Mouse (Mus musculus): ENCODE data around the gene Inca1. TPM values are rescaled to one million over a fixed set of nuclear protein-coding genes. Genes with fewer than 3 reads are reported as not detected.

Inca1 gene
- polyA plus RNA-seq, 1 experiment from 2014 or later: 1.5 TPM

- no peaks in the 10 kb centered on the region for H3K27me3 ChIP-seq (ENCODE audit: control insufficient read depth, insufficient read depth, low read depth, low read length)
- H3K36me3 ChIP-seq (ENCODE audit: control insufficient read depth, insufficient read depth, low read length): peaks cover 34% of the 10 kb centered on the region
- ATAC-seq (ENCODE audit: low read depth): no peak
- H3K27ac ChIP-seq (ENCODE audit: low read length): peak overlapping the region; percentile 93
- peak overlapping the region; percentile 96 for H3K9ac ChIP-seq (ENCODE audit: low read length)
- WGBS: 19% methylated on average over 3 of the region's 3 CpGs
- H3K4me2 ChIP-seq (ENCODE audit: low read depth, low read length): peak overlapping the region; percentile 76
- peak overlapping the region; percentile 91 for H3K4me3 ChIP-seq (ENCODE audit: low read length)
- peaks cover 32% of the 10 kb centered on the region for H3K4me1 ChIP-seq (replicated peaks; ENCODE audit: control insufficient read depth, insufficient read depth, low read length)
- no peaks in the 10 kb centered on the region for H3K9me3 ChIP-seq (ENCODE audit: control insufficient read depth, low read length)
Observed at GRCm38 (mm10) chr11:70646259-70646555, 53.7 kb downstream of the Inca1 start.

GRCm38 (mm10) chr11:70645461-70646258 is 54.3 kb downstream of the Inca1 start:
- Histone ChIP-seq H3K4me3 (ENCODE audit: low read length) (peak overlapping the region; percentile 91), H3K27ac (ENCODE audit: low read length) (0 out of 2 replicates have a peak overlapping the region, but pooled peaks have one; percentile 93), H3K4me2 (ENCODE audit: low read depth, low read length) (peak overlapping the region; percentile 76), H3K9ac (ENCODE audit: low read length) (peak overlapping the region; percentile 96), H3K9me3 (ENCODE audit: control insufficient read depth, low read length) (no peaks in the 10 kb centered on the region), H3K36me3 (ENCODE audit: control insufficient read depth, insufficient read depth, low read length) (peaks cover 28% of the 10 kb centered on the region), H3K27me3 (ENCODE audit: control insufficient read depth, insufficient read depth, low read depth, low read length) (no peaks in the 10 kb centered on the region), H3K4me1 (replicated peaks; ENCODE audit: control insufficient read depth, insufficient read depth, low read length) (peaks cover 27% of the 10 kb centered on the region)
- 82% methylated on average over 12 of the region's 12 CpGs for WGBS
- no peak for ATAC-seq (ENCODE audit: low read depth)

GRCm38 (mm10) chr11:70644564-70645103 is 55.3 kb downstream of the Inca1 start:
- ATAC-seq (ENCODE audit: low read depth): no peak
- H3K4me2 ChIP-seq (ENCODE audit: low read depth, low read length): no peak overlapping the region
- no peak overlapping the region for H3K27ac ChIP-seq (ENCODE audit: low read length)
- no peaks in the 10 kb centered on the region for H3K27me3 ChIP-seq (ENCODE audit: control insufficient read depth, insufficient read depth, low read depth, low read length)
- H3K9ac ChIP-seq (ENCODE audit: low read length): no peak overlapping the region
- no peak overlapping the region for H3K4me3 ChIP-seq (ENCODE audit: low read length)
- peaks cover 25% of the 10 kb centered on the region for H3K36me3 ChIP-seq (ENCODE audit: control insufficient read depth, insufficient read depth, low read length)
- H3K9me3 ChIP-seq (ENCODE audit: control insufficient read depth, low read length): no peaks in the 10 kb centered on the region
- 93% methylated on average over 8 of the region's 8 CpGs for whole genome bisulfite sequencing
- peaks cover 26% of the 10 kb centered on the region for H3K4me1 ChIP-seq (replicated peaks; ENCODE audit: control insufficient read depth, insufficient read depth, low read length)

GRCm38 (mm10) chr11:70643051-70643450 is 56.9 kb downstream of the Inca1 start:
- H3K9ac ChIP-seq (ENCODE audit: low read length): no peak overlapping the region
- H3K27ac ChIP-seq (ENCODE audit: low read length): no peak overlapping the region
- no peaks in the 10 kb centered on the region for H3K9me3 ChIP-seq (ENCODE audit: control insufficient read depth, low read length)
- ATAC-seq (ENCODE audit: low read depth): no peak
- no peak overlapping the region for H3K4me3 ChIP-seq (ENCODE audit: low read length)
- 88% methylated on average over 6 of the region's 6 CpGs for WGBS
- H3K4me2 ChIP-seq (ENCODE audit: low read depth, low read length): no peak overlapping the region
- peaks cover 13% of the 10 kb centered on the region for H3K36me3 ChIP-seq (ENCODE audit: control insufficient read depth, insufficient read depth, low read length)
- peaks cover 10% of the 10 kb centered on the region for H3K4me1 ChIP-seq (replicated peaks; ENCODE audit: control insufficient read depth, insufficient read depth, low read length)
- no peaks in the 10 kb centered on the region for H3K27me3 ChIP-seq (ENCODE audit: control insufficient read depth, insufficient read depth, low read depth, low read length)

- ATAC-seq (ENCODE audit: low read depth): no peak
- Histone ChIP-seq H3K4me3 (ENCODE audit: low read length) (no peak overlapping the region), H3K4me1 (replicated peaks; ENCODE audit: control insufficient read depth, insufficient read depth, low read length) (peaks cover 10% of the 10 kb centered on the region), H3K9ac (ENCODE audit: low read length) (no peak overlapping the region), H3K27me3 (ENCODE audit: control insufficient read depth, insufficient read depth, low read depth, low read length) (no peaks in the 10 kb centered on the region), H3K4me2 (ENCODE audit: low read depth, low read length) (no peak overlapping the region), H3K27ac (ENCODE audit: low read length) (no peak overlapping the region), H3K9me3 (ENCODE audit: control insufficient read depth, low read length) (no peaks in the 10 kb centered on the region), H3K36me3 (ENCODE audit: control insufficient read depth, insufficient read depth, low read length) (peaks cover 13% of the 10 kb centered on the region)
- 79% methylated on average over 7 of the region's 7 CpGs for WGBS
Observed at GRCm38 (mm10) chr11:70641241-70641640, 58.7 kb downstream of the Inca1 start.

- H3K36me3 ChIP-seq (ENCODE audit: control insufficient read depth, insufficient read depth, low read length): peaks cover 13% of the 10 kb centered on the region
- H3K9me3 ChIP-seq (ENCODE audit: control insufficient read depth, low read length): no peaks in the 10 kb centered on the region
- H3K4me2 ChIP-seq (ENCODE audit: low read depth, low read length): no peak overlapping the region
- no peak overlapping the region for H3K27ac ChIP-seq (ENCODE audit: low read length)
- ATAC-seq (ENCODE audit: low read depth): no peak
- WGBS: 78% methylated on average over 8 of the region's 8 CpGs
- no peaks in the 10 kb centered on the region for H3K4me1 ChIP-seq (replicated peaks; ENCODE audit: control insufficient read depth, insufficient read depth, low read length)
- H3K27me3 ChIP-seq (ENCODE audit: control insufficient read depth, insufficient read depth, low read depth, low read length): no peaks in the 10 kb centered on the region
- H3K4me3 ChIP-seq (ENCODE audit: low read length): no peak overlapping the region
- no peak overlapping the region for H3K9ac ChIP-seq (ENCODE audit: low read length)
Observed at GRCm38 (mm10) chr11:70639976-70640375, 60.0 kb downstream of the Inca1 start.

- H3K4me3 ChIP-seq (ENCODE audit: low read length): no peak within 1 kb of the TSS
- no peaks in the 10 kb centered on the region for H3K9me3 ChIP-seq (ENCODE audit: control insufficient read depth, low read length)
- 11% methylated on average over 5 of the region's 5 CpGs for WGBS
- no peak within 1 kb of the TSS for H3K27ac ChIP-seq (ENCODE audit: low read length)
- H3K4me2 ChIP-seq (ENCODE audit: low read depth, low read length): no peak within 1 kb of the TSS
- H3K4me1 ChIP-seq (replicated peaks; ENCODE audit: control insufficient read depth, insufficient read depth, low read length): no peaks in the 10 kb centered on the region
- ATAC-seq (ENCODE audit: low read depth): no peak
- H3K36me3 ChIP-seq (ENCODE audit: control insufficient read depth, insufficient read depth, low read length): peaks cover 4% of the 10 kb centered on the region; the same call in 1 of the 2 replicates
- peak within 1 kb of the TSS; percentile 5; the same call in 1 of the 2 replicates for H3K9ac ChIP-seq (ENCODE audit: low read length)
- H3K27me3 ChIP-seq (ENCODE audit: control insufficient read depth, insufficient read depth, low read depth, low read length): no peaks in the 10 kb centered on the region
Observed at GRCm38 (mm10) chr11:70638714-70639278, 61.2 kb downstream of the Inca1 start, which contains the start of gene Gp1ba. Gene Gp1ba, plus strand, starts transcription at chr11:70639122.

Small RNA genes within 50 kb of the gene (microRNA-seq; reads per million reads assigned to microRNA genes)
- not detected for gene Mir6925

Other genes with a start within 250 kb of the Inca1 start
- gene Med11, start 248.2 kb downstream of the Inca1 start, polyA plus RNA-seq (2015; fragmentation: Nextera tagmentation; extraction: Ambion mirVana): 39.8 and 43.7 TPM in 2 replicates
- 0.48 and 1.0 TPM in 2 replicates for gene Zmynd15, start 240.7 kb downstream of the Inca1 start, polyA plus RNA-seq (2015; fragmentation: Nextera tagmentation; extraction: Ambion mirVana)
- 7.5 and 8.3 TPM in 2 replicates for gene Cxcl16, start 240.2 kb downstream of the Inca1 start, polyA plus RNA-seq (2015; fragmentation: Nextera tagmentation; extraction: Ambion mirVana)
- gene Tm4sf5, start 194.9 kb downstream of the Inca1 start, polyA plus RNA-seq (2015; fragmentation: Nextera tagmentation; extraction: Ambion mirVana): 1.9 and 2.0 TPM in 2 replicates
- 0.34 and 0.72 TPM in 2 replicates for gene Vmo1, start 185.5 kb downstream of the Inca1 start, polyA plus RNA-seq (2015; fragmentation: Nextera tagmentation; extraction: Ambion mirVana)
- gene Gltpd2, start 181.0 kb downstream of the Inca1 start, polyA plus RNA-seq (2015; fragmentation: Nextera tagmentation; extraction: Ambion mirVana): 0.54 and 0.73 TPM in 2 replicates
- 711 and 738 TPM in 2 replicates for gene Psmb6, start 174.8 kb downstream of the Inca1 start, polyA plus RNA-seq (2015; fragmentation: Nextera tagmentation; extraction: Ambion mirVana)
- not detected in 2 replicates for gene Gm40193, start 167.2 kb downstream of the Inca1 start, polyA plus RNA-seq (2015; fragmentation: Nextera tagmentation; extraction: Ambion mirVana)
- gene Pld2, start 160.1 kb downstream of the Inca1 start, polyA plus RNA-seq (2015; fragmentation: Nextera tagmentation; extraction: Ambion mirVana): 12.5 and 13.1 TPM in 2 replicates
- gene Mink1, start 137.3 kb downstream of the Inca1 start, polyA plus RNA-seq (2015; fragmentation: Nextera tagmentation; extraction: Ambion mirVana): 10.3 and 10.5 TPM in 2 replicates
- gene 4930544D05Rik, start 84.3 kb downstream of the Inca1 start, polyA plus RNA-seq (2015; fragmentation: Nextera tagmentation; extraction: Ambion mirVana): not detected in 2 replicates
- gene Chrne, start 80.9 kb downstream of the Inca1 start, polyA plus RNA-seq (2015; fragmentation: Nextera tagmentation; extraction: Ambion mirVana): 0.33 TPM in 1 of 2 replicates, not detected in the other
- gene Gp1ba, start 61.0 kb downstream of the Inca1 start, polyA plus RNA-seq (2015; fragmentation: Nextera tagmentation; extraction: Ambion mirVana): 0.35 and 0.50 TPM in 2 replicates
- gene Rnf167, start 52.9 kb downstream of the Inca1 start, polyA plus RNA-seq (2015; fragmentation: Nextera tagmentation; extraction: Ambion mirVana): 129 and 134 TPM in 2 replicates
- 156 and 171 TPM in 2 replicates for gene Slc25a11, start 52.7 kb downstream of the Inca1 start, polyA plus RNA-seq (2015; fragmentation: Nextera tagmentation; extraction: Ambion mirVana)
- gene Pfn1, start 45.5 kb downstream of the Inca1 start, polyA plus RNA-seq (2015; fragmentation: Nextera tagmentation; extraction: Ambion mirVana): 1,825 and 2,189 TPM in 2 replicates
- gene Eno3, start 43.0 kb downstream of the Inca1 start, polyA plus RNA-seq (2015; fragmentation: Nextera tagmentation; extraction: Ambion mirVana): 37.9 and 56.8 TPM in 2 replicates
- 159 and 172 TPM in 2 replicates for gene Spag7, start 30.7 kb downstream of the Inca1 start, polyA plus RNA-seq (2015; fragmentation: Nextera tagmentation; extraction: Ambion mirVana)
- 14.8 and 15.6 TPM in 2 replicates for gene Camta2, start 12.1 kb downstream of the Inca1 start, polyA plus RNA-seq (2015; fragmentation: Nextera tagmentation; extraction: Ambion mirVana)
- 3.2 and 3.4 TPM in 2 replicates for gene Kif1c, start 393 bp upstream of the Inca1 start, polyA plus RNA-seq (2015; fragmentation: Nextera tagmentation; extraction: Ambion mirVana)
- gene Zfp3, start 64.1 kb upstream of the Inca1 start, polyA plus RNA-seq (2015; fragmentation: Nextera tagmentation; extraction: Ambion mirVana): 4.9 and 5.7 TPM in 2 replicates
- 0.20 and 0.35 TPM in 2 replicates for gene Scimp, start 112.4 kb upstream of the Inca1 start, polyA plus RNA-seq (2015; fragmentation: Nextera tagmentation; extraction: Ambion mirVana)
- gene Rabep1, start 144.6 kb upstream of the Inca1 start, polyA plus RNA-seq (2015; fragmentation: Nextera tagmentation; extraction: Ambion mirVana): 30.0 and 30.2 TPM in 2 replicates

All from lung, embryonic 16.5 days (tissue).